Mouse (Mus musculus): ENCODE measurements at regions not wholly inside any gene's neighbourhood (a gene's known extent, or its start where the extent isn't known, plus 50 kb on each side); places are given as distances from the start of the nearest gene placed in this dataset.

GRCm38 (mm10) chr7:36352761-36353160, 345.2 kb upstream of the Tshz3 start:
- DNase-seq (ENCODE audit: low read depth, low spot score): no peak

- no peak for DNase-seq (ENCODE audit: low read depth, low spot score)
Observed at GRCm38 (mm10) chr7:36350616-36351015, 347.3 kb upstream of the Tshz3 start.

GRCm38 (mm10) chr7:36348195-36348594, 349.7 kb upstream of the Tshz3 start:
- DNase-seq (ENCODE audit: low read depth, low spot score): no peak

GRCm38 (mm10) chr7:36334857-36335256, 363.1 kb upstream of the Tshz3 start:
- no peak for DNase-seq (ENCODE audit: low read depth, low spot score)

GRCm38 (mm10) chr7:36334091-36334490, 363.8 kb upstream of the Tshz3 start:
- DNase-seq (ENCODE audit: low read depth, low spot score): no peak

GRCm38 (mm10) chr7:36332633-36333032, 365.3 kb upstream of the Tshz3 start:
- no peak for DNase-seq (ENCODE audit: low read depth, low spot score)

- DNase-seq (ENCODE audit: low read depth, low spot score): no peak
Observed at GRCm38 (mm10) chr7:36328141-36328540, 369.8 kb upstream of the Tshz3 start.

GRCm38 (mm10) chr7:36324035-36324434, 373.9 kb upstream of the Tshz3 start:
- no peak for DNase-seq (ENCODE audit: low read depth, low spot score)

- no peak for DNase-seq (ENCODE audit: low read depth, low spot score)
Observed at GRCm38 (mm10) chr7:36322181-36322580, 375.7 kb upstream of the Tshz3 start.

GRCm38 (mm10) chr7:36317466-36318212, 380.3 kb upstream of the Tshz3 start:
- DNase-seq (ENCODE audit: low read depth, low spot score): no peak

GRCm38 (mm10) chr7:36313751-36314150, 384.2 kb upstream of the Tshz3 start:
- no peak for DNase-seq (ENCODE audit: low read depth, low spot score)

GRCm38 (mm10) chr7:36309761-36310605, 387.9 kb upstream of the Tshz3 start:
- no peak for DNase-seq (ENCODE audit: low read depth, low spot score)

GRCm38 (mm10) chr7:36308726-36309125, 389.2 kb upstream of the Tshz3 start:
- no peak for DNase-seq (ENCODE audit: low read depth, low spot score)

- no peak for DNase-seq (ENCODE audit: low read depth, low spot score)
Observed at GRCm38 (mm10) chr7:36308106-36308620, 389.8 kb upstream of the Tshz3 start.

- no peak for DNase-seq (ENCODE audit: low read depth, low spot score)
Observed at GRCm38 (mm10) chr7:36277275-36277674, 420.6 kb upstream of the Tshz3 start.

GRCm38 (mm10) chr7:36268966-36269365, 429.0 kb upstream of the Tshz3 start:
- DNase-seq (ENCODE audit: low read depth, low spot score): no peak

GRCm38 (mm10) chr7:36265163-36265823, 432.6 kb upstream of the Tshz3 start:
- DNase-seq (ENCODE audit: low read depth, low spot score): no peak

GRCm38 (mm10) chr7:36262124-36262710, 435.7 kb upstream of the Tshz3 start:
- DNase-seq (ENCODE audit: low read depth, low spot score): no peak

- no peak for DNase-seq (ENCODE audit: low read depth, low spot score)
Observed at GRCm38 (mm10) chr7:36257102-36257501, 440.8 kb upstream of the Tshz3 start.

GRCm38 (mm10) chr7:36247356-36247755, 444.6 kb upstream of the Zfp507 start:
- DNase-seq (ENCODE audit: low read depth, low spot score): no peak

- DNase-seq (ENCODE audit: low read depth, low spot score): no peak
Observed at GRCm38 (mm10) chr7:36236673-36237072, 433.9 kb upstream of the Zfp507 start.

GRCm38 (mm10) chr7:36229031-36229430, 426.2 kb upstream of the Zfp507 start:
- DNase-seq (ENCODE audit: low read depth, low spot score): no peak
